Mouse (Mus musculus): ENCODE data around the gene C3ar1.

DNA sequence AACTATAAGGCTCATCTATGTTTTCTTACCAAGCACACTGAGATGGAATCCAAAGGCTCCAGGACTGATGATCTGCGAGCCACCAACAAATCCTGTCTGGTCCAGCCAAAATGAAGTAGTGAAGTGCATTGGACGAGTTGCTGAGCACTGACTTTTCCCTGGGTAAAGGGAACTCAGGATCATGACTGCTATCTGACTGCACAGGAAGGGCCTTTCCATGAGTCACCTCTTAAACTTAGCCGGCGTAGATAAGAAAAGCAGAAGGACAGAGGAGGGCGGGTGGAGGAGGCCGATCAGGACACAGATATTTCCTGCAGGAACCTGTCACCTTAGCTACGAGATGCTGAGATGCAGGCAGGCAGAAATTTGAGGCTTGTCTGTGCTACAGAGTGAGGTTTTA is at the start of gene C3ar1:
- TF ChIP-seq CTCF (conservative IDR thresholded peaks at IDR 0.05; ENCODE audit: low read length), result no peak
- no peak for TF ChIP-seq NANOG (IDR thresholded peaks at IDR 0.05; ENCODE audit: borderline replicate concordance, low read length)

All from E14TG2a.4 (cell line).